Mouse (Mus musculus): ENCODE measurements around the gene Ddx51.

- TF ChIP-seq CTCF (IDR thresholded peaks at IDR 0.05; ENCODE audit: borderline replicate concordance, insufficient read depth, low read length) (no peak), POLR2A (IDR thresholded peaks at IDR 0.05; ENCODE audit: low read depth, low read length) (no peak)
Observed at GRCm38 (mm10) chr5:110627351-110627750, 25.9 kb upstream of the Ddx51 start.

Data from embryonic fibroblast, embryonic 13.5 days (primary cell).